Mouse (Mus musculus) forebrain, postnatal 0 days (tissue): Measurements from ENCODE around the gene 4931417E11Rik. TPM values are rescaled to one million over a fixed set of nuclear protein-coding genes. Genes with fewer than 3 reads are reported as not detected.
A peak's percentile ranks its signal among the peaks of the same experiment; 100 is the strongest.

Experiments used
- ATAC-seq: fragments of 200-750 bp; cut with Nextera tagmentation; 2 replicates; pipeline ENCODE4 v1.8.0; 2017; ENCODE audit warnings: mild to moderate bottlenecking, moderate library complexity
- DNase-seq: peaks from one replicate; pipeline ENCODE4 v3.0.0-alpha.2; 2015
- H3K27ac ChIP-seq: fragments of 300-500 bp; sonication (generic); 2 replicates; pipeline ENCODE4 v1.5.1; 2014; ENCODE audit warnings: low read depth, mild to moderate bottlenecking, antibody characterized with exemption, low read length, moderate library complexity, mixed read lengths
- H3K27me3 ChIP-seq: fragments of 300-500 bp; sonication (generic); 2 replicates; pipeline ENCODE4 v1.6.1; 2014; ENCODE audit warnings: mild to moderate bottlenecking, low read length, mixed read lengths; ENCODE audit not compliant: insufficient read depth
- H3K36me3 ChIP-seq: fragments of 300-500 bp; sonication (generic); 2 replicates; pipeline ENCODE4 v1.6.1; 2014; ENCODE audit warnings: mild to moderate bottlenecking, moderate library complexity; ENCODE audit not compliant: insufficient read depth
- H3K4me1 ChIP-seq: fragments of 300-500 bp; sonication (generic); 2 replicates; pipeline ENCODE4 v1.6.1; 2014; ENCODE audit warnings: antibody characterized with exemption; ENCODE audit not compliant: insufficient read depth
- H3K4me2 ChIP-seq: fragments of 300-500 bp; sonication (generic); 2 replicates; pipeline ENCODE4 v1.6.1; 2014; ENCODE audit warnings: low read depth, mild to moderate bottlenecking, moderate library complexity
- H3K4me3 ChIP-seq: fragments of 300-500 bp; sonication (generic); 2 replicates; pipeline ENCODE4 v1.5.1; 2014; ENCODE audit warnings: low read depth, low read length, mixed read lengths
- H3K9ac ChIP-seq: fragments of 300-500 bp; sonication (generic); 2 replicates; pipeline ENCODE4 v1.6.1; 2014; ENCODE audit warnings: mild to moderate bottlenecking
- H3K9me3 ChIP-seq: fragments of 300-500 bp; sonication (generic); 2 replicates; pipeline ENCODE4 v1.6.1; 2016; ENCODE audit warnings: low read length
- CTCF ChIP-seq: sonication (generic); IDR thresholded peaks from 2 replicates; pipeline ENCODE4 v1.5.1; 2016; ENCODE audit warnings: antibody characterized with exemption, control low read depth, low read depth
- WGBS: fragments of 180-500 bp; shearing (Covaris S2); extraction: QIAGEN DNeasy Blood & Tissue Kit; methylation state at CpG from one replicate; pipeline ENCODE4 v1.1.7; 2014; 5-methylcytosine and 5-hydroxymethylcytosine counted together
- polyA plus RNA-seq: library from polyadenylated mRNA; unstranded; fragments of >200 nt; fragmentation: Nextera tagmentation; extraction: Ambion mirVana; gene quantifications from 2 replicates; pipeline ENCODE4 v1.2.1, GENCODE M21; 2015
- total RNA-seq: library from RNA; depleted of rRNA; stranded (reverse); fragments of >200 nt; gene quantifications from 2 replicates; pipeline ENCODE4 v1.2.3, GENCODE M21; 2014; rRNA removed

4931417E11Rik gene
- total RNA-seq, result not detected in 2 replicates
- polyA plus RNA-seq, result not detected in 2 replicates

GRCm38 (mm10) chr6:73469567-73469966, at the start of gene 4931417E11Rik:
TSS of gene 4931417E11Rik (minus strand) at chr6:73469667.
- Histone ChIP-seq H3K27me3 (no peaks in the 10 kb centered on the region), H3K4me3 (no peak within 1 kb of the TSS), H3K4me2 (no peak within 1 kb of the TSS), H3K4me1 (no peaks in the 10 kb centered on the region), H3K9ac (no peak within 1 kb of the TSS), H3K36me3 (no peaks in the 10 kb centered on the region), H3K9me3 (no peaks in the 10 kb centered on the region), H3K27ac (no peak within 1 kb of the TSS)
- TF ChIP-seq CTCF, result no peak
- no peak for DNase-seq
- ATAC-seq, result no peak
- WGBS, result 82% methylated on average over 8 of the region's 8 CpGs

- peak; percentile 89 for DNase-seq
- WGBS, result 20% methylated on average over 14 of the region's 14 CpGs
- peak; percentile 95 for TF ChIP-seq CTCF
- Histone ChIP-seq H3K9ac (no peak overlapping the region), H3K9me3 (no peaks in the 10 kb centered on the region), H3K4me3 (no peak overlapping the region), H3K36me3 (no peaks in the 10 kb centered on the region), H3K4me1 (no peaks in the 10 kb centered on the region), H3K27me3 (no peaks in the 10 kb centered on the region), H3K27ac (no peak overlapping the region), H3K4me2 (no peak overlapping the region)
- ATAC-seq, result peak; percentile 83
Measured at GRCm38 (mm10) chr6:73517818-73518396, 48.4 kb upstream of the 4931417E11Rik start.

GRCm38 (mm10) chr6:73512907-73513306, 43.4 kb upstream of the 4931417E11Rik start:
- H3K36me3 ChIP-seq, result no peaks in the 10 kb centered on the region
- no peak for ATAC-seq

GRCm38 (mm10) chr6:73499631-73500030, 30.2 kb upstream of the 4931417E11Rik start:
- Histone ChIP-seq H3K27me3 (no peaks in the 10 kb centered on the region), H3K27ac (no peak overlapping the region), H3K9ac (no peak overlapping the region), H3K9me3 (no peaks in the 10 kb centered on the region), H3K36me3 (no peaks in the 10 kb centered on the region), H3K4me1 (no peaks in the 10 kb centered on the region), H3K4me3 (no peak overlapping the region), H3K4me2 (no peak overlapping the region)
- WGBS, result 83% methylated on average over 7 of the region's 7 CpGs
- DNase-seq, result no peak
- ATAC-seq, result no peak
- no peak for TF ChIP-seq CTCF

More at GRCm38 (mm10) chr6:73512907-73513306, 43.4 kb upstream of the 4931417E11Rik start:
- no peak overlapping the region for H3K9ac ChIP-seq
- H3K4me3 ChIP-seq, result no peak overlapping the region
- H3K4me2 ChIP-seq, result no peak overlapping the region
- no peaks in the 10 kb centered on the region for H3K9me3 ChIP-seq
- no peak overlapping the region for H3K27ac ChIP-seq
- DNase-seq, result no peak
- no peaks in the 10 kb centered on the region for H3K4me1 ChIP-seq
- TF ChIP-seq CTCF, result peak; percentile 29; the same call in 1 of the 2 replicates
- no peaks in the 10 kb centered on the region for H3K27me3 ChIP-seq
- 19% methylated on average over 1 of the region's 1 CpGs for WGBS

GRCm38 (mm10) chr6:73497321-73497720, 27.9 kb upstream of the 4931417E11Rik start:
- H3K4me1 ChIP-seq, result no peaks in the 10 kb centered on the region
- H3K4me2 ChIP-seq, result no peak overlapping the region
- DNase-seq (no peak), ATAC-seq (peak; percentile 66)
- WGBS, result 26% methylated on average over 2 of the region's 2 CpGs
- no peak for TF ChIP-seq CTCF
- no peak overlapping the region for H3K4me3 ChIP-seq
- no peaks in the 10 kb centered on the region for H3K9me3 ChIP-seq
- no peaks in the 10 kb centered on the region for H3K27me3 ChIP-seq
- no peak overlapping the region for H3K27ac ChIP-seq
- no peak overlapping the region for H3K9ac ChIP-seq
- no peaks in the 10 kb centered on the region for H3K36me3 ChIP-seq

- Histone ChIP-seq H3K27me3 (no peaks in the 10 kb centered on the region), H3K36me3 (no peaks in the 10 kb centered on the region), H3K27ac (no peak overlapping the region), H3K4me2 (no peak overlapping the region), H3K9me3 (no peaks in the 10 kb centered on the region), H3K4me1 (no peaks in the 10 kb centered on the region), H3K9ac (no peak overlapping the region), H3K4me3 (no peak overlapping the region)
- ATAC-seq (no peak), DNase-seq (no peak)
- TF ChIP-seq CTCF, result no peak
- WGBS, result 93% methylated on average over 1 of the region's 1 CpGs
Measured at GRCm38 (mm10) chr6:73490524-73490923, 21.1 kb upstream of the 4931417E11Rik start.

- H3K4me2 ChIP-seq, result no peak overlapping the region
- H3K4me3 ChIP-seq, result no peak overlapping the region
- H3K9ac ChIP-seq, result no peak overlapping the region
- no peak for ATAC-seq
- H3K9me3 ChIP-seq, result no peaks in the 10 kb centered on the region
- TF ChIP-seq CTCF, result no peak
- H3K36me3 ChIP-seq, result no peaks in the 10 kb centered on the region
- no peak for DNase-seq
- H3K27ac ChIP-seq, result no peak overlapping the region
- WGBS, result 78% methylated on average over 3 of the region's 3 CpGs
- no peaks in the 10 kb centered on the region for H3K27me3 ChIP-seq
- no peaks in the 10 kb centered on the region for H3K4me1 ChIP-seq
Measured at GRCm38 (mm10) chr6:73485616-73486015, 16.1 kb upstream of the 4931417E11Rik start.
